Mouse (Mus musculus) heart, adult 8-10 months (tissue): ENCODE data around the gene Gpatch2. TPM values are rescaled to one million over a fixed set of nuclear protein-coding genes. Genes with fewer than 3 reads are reported as not detected.
A peak's percentile ranks its signal among the peaks of the same experiment; 100 is the strongest.

Experiments used
- DNase-seq: peaks from one replicate; pipeline ENCODE4 v3.0.0; 2022; ENCODE audit warnings: low spot score
- total RNA-seq, 4 experiments: library from RNA; stranded (reverse); gene quantifications; 2 replicates each; pipeline ENCODE4 v1.2.4; 2022

Gene Gpatch2
- 10 to 100 TPM in 1 of 4 experiments, 1 to 10 TPM in 3; 9.3 to 10.5 (median 9.9) TPM for total RNA-seq

GRCm38 (mm10) chr1:187215181-187216116 lies at the start of gene Gpatch2, which contains the start of gene Spata17:
Gene Gpatch2, plus strand, starts transcription at chr1:187215508.
Gene Spata17, minus strand, starts transcription at chr1:187215465.
- DNase-seq: peak; percentile 81

GRCm38 (mm10) chr1:187169646-187170045 lies 45.7 kb upstream of the Gpatch2 start:
- DNase-seq: no peak

GRCm38 (mm10) chr1:187170361-187170760 lies 44.9 kb upstream of the Gpatch2 start:
- no peak for DNase-seq

GRCm38 (mm10) chr1:187175991-187176390 lies 39.3 kb upstream of the Gpatch2 start:
- no peak for DNase-seq

GRCm38 (mm10) chr1:187178546-187178945 lies 36.8 kb upstream of the Gpatch2 start:
- DNase-seq: no peak

GRCm38 (mm10) chr1:187205506-187205905 lies 9.8 kb upstream of the Gpatch2 start:
- DNase-seq: no peak

- DNase-seq: no peak
Measured at GRCm38 (mm10) chr1:187209496-187209895, 5.8 kb upstream of the Gpatch2 start.

- DNase-seq: no peak
Measured at GRCm38 (mm10) chr1:187210736-187211135, 4.6 kb upstream of the Gpatch2 start.

GRCm38 (mm10) chr1:187216620-187217410 lies 1.5 kb downstream of the Gpatch2 start:
- no peak for DNase-seq

GRCm38 (mm10) chr1:187220756-187221155 lies 5.4 kb downstream of the Gpatch2 start:
- DNase-seq: no peak

- DNase-seq: no peak
Measured at GRCm38 (mm10) chr1:187226328-187227025, 11.2 kb downstream of the Gpatch2 start.

GRCm38 (mm10) chr1:187228414-187229146 lies 13.3 kb downstream of the Gpatch2 start:
- DNase-seq: no peak

- no peak for DNase-seq
Measured at GRCm38 (mm10) chr1:187230255-187230654, 14.9 kb downstream of the Gpatch2 start.

GRCm38 (mm10) chr1:187232196-187232955 lies 17.1 kb downstream of the Gpatch2 start:
- no peak for DNase-seq

- DNase-seq: no peak
Measured at GRCm38 (mm10) chr1:187232996-187233615, 17.8 kb downstream of the Gpatch2 start.

- no peak for DNase-seq
Measured at GRCm38 (mm10) chr1:187235161-187235560, 19.9 kb downstream of the Gpatch2 start.

GRCm38 (mm10) chr1:187236296-187236695 lies 21.0 kb downstream of the Gpatch2 start:
- DNase-seq: no peak

- DNase-seq: no peak
Measured at GRCm38 (mm10) chr1:187238061-187238460, 22.8 kb downstream of the Gpatch2 start.

GRCm38 (mm10) chr1:187240304-187240703 lies 25.0 kb downstream of the Gpatch2 start:
- no peak for DNase-seq

- no peak for DNase-seq
Measured at GRCm38 (mm10) chr1:187241329-187241728, 26.0 kb downstream of the Gpatch2 start.
